Mouse (Mus musculus) myocyte (in vitro differentiated cells): ENCODE measurements around the gene Mid2. TPM values are rescaled to one million over a fixed set of nuclear protein-coding genes. Genes with fewer than 3 reads are reported as not detected.
A peak's percentile ranks its signal among the peaks of the same experiment; 100 is the strongest.

ENCODE experiments used
- H3K27me3 ChIP-seq: one replicate; pipeline ENCODE4 v1.6.1; 2011; ENCODE audit not compliant: control insufficient read depth, insufficient read depth, insufficient read length
- H3K36me3 ChIP-seq: one replicate; pipeline ENCODE4 v1.6.1; 2011; ENCODE audit not compliant: control insufficient read depth, insufficient read depth
- H3K4me2 ChIP-seq: one replicate; pipeline ENCODE4 v1.6.1; 2011; ENCODE audit warnings: low read depth, control low read depth
- H3K4me3 ChIP-seq: one replicate; pipeline ENCODE4 v1.5.1; 2011; ENCODE audit warnings: mild to moderate bottlenecking, control low read depth, moderate library complexity
- H3K79me2 ChIP-seq: one replicate; pipeline ENCODE4 v1.6.1; 2011; ENCODE audit not compliant: control insufficient read depth, insufficient read depth
- H3ac ChIP-seq: one replicate; pipeline ENCODE4 v1.6.1; 2011; ENCODE audit not compliant: control insufficient read depth, insufficient read length
- CEBPB ChIP-seq: IDR thresholded peaks from 2 replicates; pipeline ENCODE4 v1.6.1; 2011; ENCODE audit warnings: mild to moderate bottlenecking, moderate library complexity; ENCODE audit not compliant: poor library complexity, insufficient read depth, severe bottlenecking
- E2F4 ChIP-seq: IDR thresholded peaks from one replicate; pipeline ENCODE4 v1.6.1; 2011; ENCODE audit warnings: mild to moderate bottlenecking, control low read depth, moderate library complexity; ENCODE audit not compliant: insufficient read depth
- MAX ChIP-seq: IDR thresholded peaks from one replicate; pipeline ENCODE4 v1.6.1; 2011; ENCODE audit warnings: low read depth, mild to moderate bottlenecking, control low read depth
- MYOD1 ChIP-seq, 3 experiments: IDR thresholded peaks; one replicate each; pipeline ENCODE4 v1.6.1; 2011; ENCODE audit warnings: control low read depth in 2 of 3, low read depth in 2 of 3, mild to moderate bottlenecking in 2 of 3, moderate library complexity in 1 of 3; ENCODE audit not compliant: insufficient read length in 2 of 3, control insufficient read depth in 1 of 3
- MYOG ChIP-seq, 3 experiments: IDR thresholded peaks; one replicate each; pipeline ENCODE4 v1.6.1; 2011; ENCODE audit warnings: control low read depth in 2 of 3, low read depth in 2 of 3, mild to moderate bottlenecking in 2 of 3; ENCODE audit not compliant: insufficient read length in 2 of 3, control insufficient read depth in 1 of 3, insufficient read depth in 1 of 3
- POLR2A ChIP-seq: IDR thresholded peaks from one replicate; pipeline ENCODE4 v1.6.1; 2011; ENCODE audit warnings: low read depth, mild to moderate bottlenecking, control low read depth, moderate library complexity; ENCODE audit not compliant: insufficient read length
- POLR2AphosphoS2 ChIP-seq: IDR thresholded peaks from one replicate; pipeline ENCODE4 v1.6.1; 2011; ENCODE audit warnings: low read depth, control low read depth; ENCODE audit not compliant: insufficient read length
- REST ChIP-seq: IDR thresholded peaks from one replicate; pipeline ENCODE4 v1.6.1; 2011; ENCODE audit warnings: mild to moderate bottlenecking, control low read depth, moderate library complexity; ENCODE audit not compliant: insufficient read depth, insufficient read length
- SRF ChIP-seq: IDR thresholded peaks from one replicate; pipeline ENCODE4 v1.6.1; 2011; ENCODE audit warnings: low read depth; ENCODE audit not compliant: control insufficient read depth, insufficient read length
- TCF12 ChIP-seq: IDR thresholded peaks from one replicate; pipeline ENCODE4 v1.6.1; 2011; ENCODE audit warnings: mild to moderate bottlenecking, control low read depth; ENCODE audit not compliant: poor library complexity, insufficient read depth, severe bottlenecking
- TCF3 ChIP-seq: IDR thresholded peaks from one replicate; pipeline ENCODE4 v1.6.1; 2011; ENCODE audit warnings: low read depth, control low read depth; ENCODE audit not compliant: insufficient read length
- USF1 ChIP-seq: IDR thresholded peaks from one replicate; pipeline ENCODE4 v1.6.1; 2011; ENCODE audit warnings: low read depth, mild to moderate bottlenecking, control low read depth, moderate library complexity
- polyA plus RNA-seq: library from polyadenylated mRNA; unstranded; fragments of >200 nt; fragmentation: generic; extraction: Trizol; gene quantifications from one replicate; pipeline ENCODE4 v1.2.1, GENCODE M21; 2012; ENCODE audit warnings: missing spikeins

Gene Mid2
- polyA plus RNA-seq, 1 experiment = 2.1 TPM

- peak overlapping the region; percentile 12 for H3K4me2 ChIP-seq
- TF ChIP-seq CEBPB (0 out of 2 replicates have a peak, but pooled peaks have one; percentile 12), SRF (peak; percentile 27), E2F4 (no peak), REST (no peak), POLR2AphosphoS2 (no peak)
- H3ac ChIP-seq = no peak overlapping the region
- no peaks in the 10 kb centered on the region for H3K27me3 ChIP-seq
- H3K79me2 ChIP-seq = no peaks in the 10 kb centered on the region
- H3K4me3 ChIP-seq = no peak overlapping the region
- H3K36me3 ChIP-seq = no peaks in the 10 kb centered on the region
These were observed 41.7 kb downstream of the Mid2 start for GRCm38 (mm10) chrX:140706077-140706476.

DNA sequence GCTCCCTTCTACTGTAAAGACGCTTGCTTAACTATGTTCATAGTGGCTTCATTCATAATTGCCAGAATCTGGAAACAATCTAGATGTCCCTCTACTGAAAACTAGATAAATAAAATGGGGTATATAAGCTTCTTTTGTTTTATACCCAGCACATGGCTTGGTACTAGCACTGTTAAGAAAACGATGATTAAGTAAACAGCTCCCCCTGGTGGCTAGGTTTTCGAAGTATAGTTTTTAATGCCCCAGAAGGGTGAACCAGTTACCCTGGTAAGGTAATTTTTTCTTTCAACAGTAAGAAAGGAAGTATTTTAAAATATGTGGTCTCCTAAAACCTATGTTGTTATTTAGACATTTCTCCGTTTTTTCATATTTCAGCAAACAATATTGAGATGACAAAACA is 58.0 kb downstream of the Mid2 start:
- Histone ChIP-seq H3K4me2 (no peak overlapping the region), H3K27me3 (no peaks in the 10 kb centered on the region), H3K36me3 (no peaks in the 10 kb centered on the region), H3K79me2 (no peaks in the 10 kb centered on the region), H3K4me3 (no peak overlapping the region), H3ac (no peak overlapping the region)
- TF ChIP-seq E2F4 (no peak), SRF (no peak), POLR2A (no peak), MYOD1 (IDR thresholded peaks at IDR 0.05; ENCODE audit: control insufficient read depth in 1 of 3, insufficient read length in 2 of 3, low read depth in 2 of 3) (no peak), CEBPB (no peak), TCF12 (no peak), MYOG (IDR thresholded peaks at IDR 0.05; ENCODE audit: control insufficient read depth in 1 of 3, insufficient read depth in 1 of 3, insufficient read length in 2 of 3, low read depth in 2 of 3) (no peak), USF1 (no peak), REST (no peak), TCF3 (no peak)

- Histone ChIP-seq H3K4me3 (no peak overlapping the region), H3K36me3 (no peaks in the 10 kb centered on the region), H3K79me2 (no peaks in the 10 kb centered on the region), H3ac (no peak overlapping the region), H3K27me3 (no peaks in the 10 kb centered on the region), H3K4me2 (no peak overlapping the region)
- TF ChIP-seq REST = no peak
- no peak for TF ChIP-seq POLR2AphosphoS2
- no peak for TF ChIP-seq MYOD1 (IDR thresholded peaks at IDR 0.05; ENCODE audit: control insufficient read depth in 1 of 3, insufficient read length in 2 of 3, low read depth in 2 of 3)
- TF ChIP-seq POLR2A = no peak
- TF ChIP-seq USF1 = no peak
- TF ChIP-seq SRF = no peak
- TF ChIP-seq MAX = no peak
- TF ChIP-seq MYOG (IDR thresholded peaks at IDR 0.05; ENCODE audit: control insufficient read depth in 1 of 3, insufficient read depth in 1 of 3, insufficient read length in 2 of 3, low read depth in 2 of 3) = no peak
- no peak for TF ChIP-seq TCF12
- no peak for TF ChIP-seq E2F4
These were observed 74.6 kb downstream of the Mid2 start for GRCm38 (mm10) chrX:140738986-140739385.

DNA sequence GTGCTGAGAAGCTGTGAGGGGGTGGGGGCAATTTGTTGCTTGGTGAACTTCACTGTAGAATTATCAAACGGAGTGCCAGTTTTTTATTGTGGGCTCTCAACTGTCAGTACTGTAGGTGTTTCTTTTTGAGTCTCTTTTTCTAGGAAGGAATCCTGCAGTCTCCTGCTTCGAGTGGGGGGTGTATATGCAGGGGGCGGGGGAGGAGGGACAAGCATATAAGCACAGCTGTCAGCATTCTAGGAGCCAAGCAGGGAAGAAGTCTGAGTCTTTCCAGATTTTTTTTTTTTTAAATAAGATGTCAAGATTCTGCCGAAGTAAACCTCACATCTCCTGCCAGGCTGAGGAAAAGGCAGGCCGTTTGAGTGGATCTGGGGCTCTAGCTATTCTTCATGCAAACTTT is 78.8 kb downstream of the Mid2 start:
- Histone ChIP-seq H3K79me2 (no peaks in the 10 kb centered on the region), H3ac (no peak overlapping the region), H3K36me3 (no peaks in the 10 kb centered on the region), H3K4me3 (no peak overlapping the region), H3K27me3 (no peaks in the 10 kb centered on the region), H3K4me2 (no peak overlapping the region)
- TF ChIP-seq TCF3 = no peak
- no peak for TF ChIP-seq E2F4
- no peak for TF ChIP-seq CEBPB

DNA sequence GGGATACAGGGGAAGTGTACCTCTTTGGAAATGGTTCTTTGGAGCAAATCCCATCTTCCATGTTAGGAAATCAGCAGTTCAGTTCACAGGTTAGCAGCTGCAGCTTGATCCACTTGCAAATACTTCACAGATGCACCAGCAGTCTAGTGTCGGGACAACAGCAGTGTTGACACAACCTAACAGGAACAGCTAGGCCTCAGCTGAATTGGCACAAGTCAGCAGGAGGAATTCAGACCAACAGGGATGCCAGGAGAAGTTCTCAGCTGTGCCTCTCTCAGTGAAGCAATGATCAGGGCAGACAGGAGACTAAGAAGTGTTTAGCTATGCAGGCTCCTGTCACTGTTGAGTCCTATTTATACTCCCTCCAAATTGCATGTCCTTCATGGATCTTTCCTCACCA is 105.4 kb downstream of the Mid2 start:
- H3K4me3 ChIP-seq = no peak overlapping the region
- no peak for TF ChIP-seq TCF3
- no peak for TF ChIP-seq CEBPB
- TF ChIP-seq POLR2A = no peak
- no peak for TF ChIP-seq POLR2AphosphoS2
- no peak for TF ChIP-seq MAX
- TF ChIP-seq SRF = no peak
- no peak for TF ChIP-seq E2F4
- no peak for TF ChIP-seq USF1
- no peak for TF ChIP-seq MYOD1 (IDR thresholded peaks at IDR 0.05; ENCODE audit: control insufficient read depth in 1 of 3, insufficient read length in 2 of 3, low read depth in 2 of 3)
- no peak for TF ChIP-seq TCF12
- no peak for TF ChIP-seq REST
- TF ChIP-seq MYOG (IDR thresholded peaks at IDR 0.05; ENCODE audit: control insufficient read depth in 1 of 3, insufficient read depth in 1 of 3, insufficient read length in 2 of 3, low read depth in 2 of 3) = no peak
- no peak overlapping the region for H3K4me2 ChIP-seq
- no peaks in the 10 kb centered on the region for H3K79me2 ChIP-seq
- no peak overlapping the region for H3ac ChIP-seq
- no peaks in the 10 kb centered on the region for H3K27me3 ChIP-seq
- no peaks in the 10 kb centered on the region for H3K36me3 ChIP-seq
